Mouse (Mus musculus) small intestine, adult 2 months (tissue): ENCODE data around the gene Faah.

ENCODE experiments used
- CTCF ChIP-seq: fragments of 200-500 bp; IDR thresholded peaks from 2 replicates; pipeline ENCODE4 v1.5.1; 2012; ENCODE audit warnings: low read depth, mild to moderate bottlenecking, control low read depth, inconsistent platforms, low read length, moderate library complexity, mixed read lengths; ENCODE audit not compliant: insufficient replicate concordance, insufficient read length; ENCODE audit errors: extremely low read depth
- POLR2A ChIP-seq: fragments of 200-500 bp; IDR thresholded peaks from 2 replicates; pipeline ENCODE4 v1.6.1; 2012; ENCODE audit warnings: low read depth, mild to moderate bottlenecking, control low read depth, inconsistent platforms, low read length, moderate library complexity

- no peak for TF ChIP-seq CTCF
- no peak for TF ChIP-seq POLR2A
Observed at GRCm38 (mm10) chr4:115919911-115920310, 97.8 kb downstream of the Faah start.
